Mouse (Mus musculus) brain, embryonic 14.5 days (tissue): ENCODE measurements around the gene Pik3ca. TPM values are rescaled to one million over a fixed set of nuclear protein-coding genes. Genes with fewer than 3 reads are reported as not detected.

Source experiments
- DNase-seq: peaks from one replicate; pipeline ENCODE4 v3.0.0-alpha.2; 2011; ENCODE audit warnings: low read depth
- CTCF ChIP-seq: fragments of 200-500 bp; IDR thresholded peaks from 2 replicates; pipeline ENCODE4 v1.5.1; 2012; ENCODE audit warnings: inconsistent platforms, mild to moderate bottlenecking, moderate library complexity, borderline replicate concordance; ENCODE audit not compliant: insufficient read depth, insufficient read length; ENCODE audit errors: extremely low read depth
- POLR2A ChIP-seq: fragments of 200-500 bp; IDR thresholded peaks from 2 replicates; pipeline ENCODE4 v1.6.1; 2012; ENCODE audit warnings: mild to moderate bottlenecking, inconsistent platforms, borderline replicate concordance; ENCODE audit not compliant: poor library complexity, insufficient read depth, insufficient read length, severe bottlenecking; ENCODE audit errors: extremely low read depth
- polyA plus RNA-seq: library from polyadenylated mRNA; depleted of rRNA; stranded (reverse); fragments of >200 nt; gene quantifications from 2 replicates; pipeline ENCODE4 v1.2.3, GENCODE M21; 2012

Pik3ca gene
- polyA plus RNA-seq, 1 experiment, result 27.6 TPM

DNA sequence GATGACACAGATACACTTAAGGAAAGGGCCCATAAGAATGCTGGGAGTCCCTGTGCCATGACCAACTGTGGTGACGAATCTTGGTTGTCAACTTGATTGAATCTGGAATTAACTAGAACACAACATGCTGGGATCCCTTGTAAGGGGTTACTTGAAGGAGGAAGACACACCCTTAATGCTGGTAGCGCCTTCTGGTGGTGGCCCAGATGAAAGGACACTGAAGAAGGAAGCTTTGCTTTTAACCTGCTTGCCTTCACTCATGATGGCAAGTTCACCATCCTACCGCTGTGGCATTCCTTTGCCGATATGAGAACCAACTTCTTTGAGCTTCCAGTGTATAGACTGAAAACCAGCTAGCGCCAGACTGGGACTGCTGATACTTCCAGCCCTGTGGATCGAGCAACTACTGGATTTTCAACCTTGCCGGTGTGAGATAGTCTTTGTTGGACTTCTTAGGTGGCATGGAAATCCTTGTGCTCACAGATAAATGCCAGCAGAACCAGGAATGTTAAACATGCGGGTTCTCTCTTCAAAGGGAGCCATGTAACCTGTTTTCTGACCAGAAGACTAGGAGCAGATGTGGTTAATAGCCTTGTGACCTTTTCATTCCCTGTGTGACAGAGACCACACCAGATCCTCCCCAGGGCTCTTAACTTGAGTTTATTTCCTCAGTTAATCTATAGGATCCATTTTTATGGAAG, 97.1 kb downstream of the Pik3ca start:
- no peak for DNase-seq
- TF ChIP-seq POLR2A (no peak), CTCF (peak; percentile 16; the same call in 1 of the 2 replicates)

DNA sequence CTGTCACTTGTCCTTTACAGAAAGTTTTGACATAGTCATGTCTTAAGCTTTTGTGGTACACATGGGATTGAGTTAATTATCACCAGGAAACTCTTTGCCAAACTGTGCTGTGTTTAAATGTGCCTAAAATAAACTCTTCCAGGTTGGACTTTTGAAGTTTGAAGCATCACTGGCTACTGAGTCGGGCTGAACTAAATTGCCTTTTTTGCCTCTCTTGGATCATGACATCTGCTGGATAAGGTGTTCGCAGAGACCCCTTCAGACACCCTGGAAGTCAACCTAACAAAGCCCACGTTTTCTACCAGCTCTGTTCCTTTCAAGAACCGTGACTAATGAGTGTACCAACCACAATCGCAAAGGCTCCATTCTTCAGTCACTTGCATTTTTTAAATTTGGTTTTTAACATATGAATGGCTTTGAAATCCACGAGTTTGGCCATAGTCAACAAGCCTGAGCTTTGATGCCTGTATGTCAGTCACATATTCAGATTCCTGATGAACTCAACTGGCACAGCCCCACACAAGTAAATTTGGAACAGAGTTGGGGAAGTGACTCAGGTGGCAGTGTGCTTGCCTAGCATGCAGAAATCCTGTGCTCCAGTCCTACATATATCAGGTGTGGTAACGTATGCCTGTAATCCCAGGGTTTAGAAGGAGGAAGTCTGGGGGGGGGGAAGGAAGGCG, 97.8 kb downstream of the Pik3ca start:
- TF ChIP-seq CTCF, result no peak
- no peak for TF ChIP-seq POLR2A
- peak; percentile 26 for DNase-seq

DNA sequence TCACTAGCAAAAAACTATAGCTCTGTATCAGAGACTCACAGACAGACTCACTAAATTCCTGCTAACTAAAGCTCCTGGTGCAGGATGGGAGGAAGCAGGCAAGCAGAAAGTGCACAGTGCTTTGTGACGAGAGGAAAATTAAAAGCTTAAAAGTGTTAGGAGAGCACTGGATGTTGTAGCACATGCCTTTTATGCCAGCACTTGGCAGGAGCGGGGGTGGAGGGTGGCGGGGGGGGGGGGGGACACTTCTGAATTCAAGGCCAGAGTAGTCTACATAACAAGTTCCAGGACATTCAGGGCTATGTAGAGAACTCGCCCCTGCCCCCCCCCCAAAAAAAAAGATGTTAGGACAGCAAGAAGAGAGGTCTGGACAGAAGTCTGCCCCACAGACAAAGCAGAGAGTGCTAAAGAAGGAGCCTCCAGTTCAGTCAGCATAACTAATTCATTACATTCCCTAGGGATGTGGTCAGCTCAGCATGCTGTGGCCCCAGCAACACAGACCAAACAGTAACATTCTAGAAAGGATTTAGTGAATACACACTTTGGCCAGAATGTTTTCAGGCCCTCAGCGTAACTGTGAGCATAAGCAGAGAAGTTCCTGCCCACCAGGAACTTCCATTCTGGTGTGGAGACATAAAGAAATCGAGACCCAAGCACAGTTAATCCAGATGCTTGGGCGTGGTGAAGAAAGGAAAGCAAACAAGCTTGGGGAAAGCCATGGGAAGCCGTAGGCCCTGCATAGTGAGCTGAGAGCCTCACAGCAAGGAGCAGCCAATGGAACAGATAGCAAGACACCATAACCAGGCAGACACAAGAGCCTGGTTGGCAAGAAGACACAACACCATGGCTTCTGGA, 98.6 kb downstream of the Pik3ca start:
- TF ChIP-seq CTCF (no peak), POLR2A (no peak)
- DNase-seq, result peak; percentile 33

DNA sequence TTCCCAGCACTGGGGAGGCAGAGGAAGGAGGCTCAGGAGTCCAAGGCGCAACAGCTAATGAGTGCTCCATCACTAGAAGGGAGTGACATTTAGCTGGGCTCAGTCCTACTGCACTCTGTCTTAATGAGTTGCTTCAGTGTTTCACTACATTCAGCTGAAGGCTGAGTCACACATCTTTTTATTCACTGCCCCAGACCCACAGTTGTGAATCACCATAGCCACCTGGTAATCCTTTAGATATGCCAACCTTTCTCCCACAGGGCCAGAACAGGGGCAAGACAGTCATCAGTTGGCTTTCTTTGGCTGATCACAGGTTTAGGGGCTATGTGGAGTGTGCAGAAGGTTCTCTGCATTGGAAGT, 99.2 kb downstream of the Pik3ca start:
- DNase-seq, result no peak
- TF ChIP-seq POLR2A (no peak), CTCF (no peak)

DNA sequence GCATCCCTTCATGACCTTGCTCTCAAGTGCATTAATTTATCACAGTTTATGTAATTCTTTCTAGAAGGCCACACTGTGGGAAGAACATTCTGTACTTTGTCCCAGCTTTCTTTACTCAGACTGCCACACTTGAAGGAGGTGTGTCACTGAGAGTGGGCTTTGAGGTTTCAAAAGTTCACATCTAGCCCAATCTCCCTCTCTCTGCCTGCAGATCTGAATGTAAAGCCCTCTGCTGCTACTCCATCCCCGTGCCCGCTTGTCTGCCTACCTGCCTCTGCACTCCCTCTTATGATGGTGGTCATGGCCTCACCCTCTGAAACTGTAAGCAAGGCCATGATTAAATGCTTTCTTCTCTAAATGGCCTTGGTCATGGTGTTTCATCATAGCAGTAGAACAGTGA, 102.9 kb downstream of the Pik3ca start:
- no peak for DNase-seq
- no peak for TF ChIP-seq POLR2A
- no peak for TF ChIP-seq CTCF

DNA sequence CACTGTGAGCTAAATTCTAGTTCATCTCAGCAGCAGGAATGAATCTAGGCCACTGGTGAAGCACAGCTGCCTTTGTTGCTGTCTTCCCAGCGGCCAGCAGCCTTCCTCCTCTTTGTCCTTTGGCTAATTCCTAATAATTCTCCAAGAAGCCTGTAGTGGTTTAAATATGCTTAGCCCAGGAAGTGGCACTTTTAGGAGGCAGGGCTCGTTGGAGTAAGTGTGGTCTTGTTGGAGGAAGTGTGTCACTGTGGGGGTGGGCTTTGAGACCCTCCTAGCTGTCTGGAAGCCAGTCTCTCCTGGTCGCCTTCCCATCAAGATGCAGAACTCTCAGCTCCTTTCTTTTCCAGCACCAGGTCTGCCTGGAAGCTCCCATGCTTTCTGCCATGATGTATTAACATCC, 108.4 kb downstream of the Pik3ca start:
- no peak for TF ChIP-seq CTCF
- no peak for TF ChIP-seq POLR2A
- no peak for DNase-seq

DNA sequence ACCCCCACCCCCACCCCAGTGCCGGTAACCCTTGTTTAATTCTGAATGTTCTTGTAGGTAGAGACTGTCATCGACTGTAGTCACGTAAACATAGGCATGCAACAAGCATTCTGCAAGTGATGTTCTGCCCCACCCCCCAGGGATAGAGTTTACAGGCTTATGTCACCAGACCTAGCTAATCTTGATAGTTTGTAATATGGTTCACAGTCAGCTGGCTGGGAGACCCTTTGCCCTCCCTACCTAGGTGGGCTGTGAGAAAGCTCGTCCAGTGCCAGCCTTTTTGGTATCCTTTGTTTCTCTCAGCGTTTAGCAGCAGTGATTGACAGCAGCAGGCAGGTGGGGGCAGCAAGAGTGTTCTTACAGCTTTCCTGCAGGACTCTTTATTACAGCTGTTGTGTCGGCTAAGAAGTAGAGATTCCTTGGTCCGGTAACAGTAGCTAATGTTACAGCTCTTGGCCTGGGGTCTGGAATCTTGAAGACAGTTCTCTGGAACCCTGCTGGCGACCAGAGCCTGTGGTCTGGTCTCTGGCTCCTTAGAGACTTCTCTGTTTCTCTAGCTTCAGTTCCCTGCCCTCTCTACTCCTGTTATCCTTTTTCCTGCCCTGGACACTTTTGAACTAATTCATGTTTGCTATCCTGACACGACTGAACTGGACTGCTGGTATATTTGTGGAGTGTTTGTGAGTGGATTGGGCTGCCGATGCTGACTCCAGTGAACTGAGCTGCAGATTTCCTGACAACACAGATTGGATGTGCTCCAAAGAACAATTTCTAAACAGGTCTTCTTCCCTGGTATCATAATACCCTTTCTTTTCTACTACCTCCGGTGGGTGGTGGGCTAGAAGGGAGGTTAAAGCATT, 109.1 kb downstream of the Pik3ca start:
- DNase-seq, result no peak
- TF ChIP-seq CTCF (no peak), POLR2A (no peak)

DNA sequence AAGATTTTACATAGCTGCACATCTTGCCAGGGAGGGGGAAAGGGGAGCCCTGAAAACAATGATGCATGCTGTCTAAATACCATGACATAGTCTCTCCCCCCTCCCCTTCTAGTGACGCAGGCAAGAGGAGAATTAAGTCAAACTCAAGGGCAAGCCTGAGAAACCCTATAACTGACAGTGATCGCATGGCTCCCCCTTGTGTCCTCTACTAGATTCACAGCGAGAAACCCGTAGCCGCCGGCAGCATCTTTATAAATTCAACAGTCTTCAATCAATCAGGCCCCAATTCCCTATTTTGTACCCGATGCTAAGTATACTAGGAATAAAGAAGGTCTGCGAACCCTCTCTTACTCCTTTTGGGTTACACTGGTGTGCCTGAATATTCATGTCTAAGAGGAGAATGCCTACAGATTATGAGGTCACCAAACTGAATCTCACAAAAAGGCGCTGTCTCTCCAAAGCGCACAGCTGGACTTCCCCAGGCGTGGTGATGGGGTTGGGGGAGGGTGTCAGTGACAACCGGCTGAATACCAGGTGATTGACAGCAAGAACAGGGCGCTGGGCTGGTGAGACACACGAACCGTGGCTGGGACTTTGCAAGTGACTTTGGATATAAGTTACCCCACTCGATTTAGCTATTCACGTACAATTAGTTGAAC, 111.3 kb downstream of the Pik3ca start:
- TF ChIP-seq CTCF (peak; percentile 77; the same call in 1 of the 2 replicates), POLR2A (no peak)
- DNase-seq, result peak; percentile 88

DNA sequence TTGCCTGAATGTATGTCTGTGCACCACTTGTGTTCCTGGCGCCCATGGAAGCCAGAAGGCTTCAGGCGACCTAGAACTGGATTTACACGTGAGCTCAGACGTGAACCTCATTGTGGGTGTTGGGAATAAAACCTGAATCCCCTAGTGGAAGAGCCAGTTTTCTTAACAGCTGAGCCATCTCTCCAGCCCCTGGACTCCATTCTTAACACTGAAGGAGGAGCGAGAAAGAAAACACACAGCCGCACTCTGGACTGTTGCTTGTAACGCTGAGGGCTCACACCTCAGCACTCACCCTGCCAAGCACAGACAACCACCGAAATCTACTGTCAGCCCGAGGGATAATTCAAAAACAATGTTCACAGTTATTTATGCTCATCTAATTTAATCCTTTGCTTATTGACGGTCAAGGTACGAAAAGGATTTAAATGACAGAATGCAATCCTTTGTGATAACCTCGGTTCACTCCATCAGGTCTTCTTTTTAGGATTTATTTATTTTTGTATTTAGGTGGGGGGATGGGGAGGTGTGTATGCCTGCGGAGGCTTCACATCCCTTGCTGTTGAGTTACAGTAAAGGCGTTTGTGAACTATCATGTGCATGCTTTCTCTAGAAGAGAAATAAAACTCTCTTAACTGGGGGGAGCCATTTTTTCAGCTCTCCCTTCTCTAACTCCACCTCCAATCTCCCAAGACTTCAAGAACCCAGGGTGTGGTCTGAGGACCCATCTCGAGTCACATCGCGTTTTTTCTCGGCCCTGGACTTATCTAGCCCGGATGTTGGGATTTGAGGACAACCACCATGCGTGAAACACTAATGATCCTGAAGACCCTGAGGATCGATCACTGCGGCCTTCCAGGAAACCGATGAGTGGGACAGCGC, 112.3 kb downstream of the Pik3ca start, which contains the start of gene Zfp639:
Gene Zfp639, plus strand, starts transcription at position 764 of the 879 bp plus-strand sequence.
- no peak for TF ChIP-seq CTCF
- no peak for TF ChIP-seq POLR2A
- DNase-seq, result peak; percentile 46
